8 mouse cellular contexts compared by ENCODE assay signal in the genomic region with DNA sequence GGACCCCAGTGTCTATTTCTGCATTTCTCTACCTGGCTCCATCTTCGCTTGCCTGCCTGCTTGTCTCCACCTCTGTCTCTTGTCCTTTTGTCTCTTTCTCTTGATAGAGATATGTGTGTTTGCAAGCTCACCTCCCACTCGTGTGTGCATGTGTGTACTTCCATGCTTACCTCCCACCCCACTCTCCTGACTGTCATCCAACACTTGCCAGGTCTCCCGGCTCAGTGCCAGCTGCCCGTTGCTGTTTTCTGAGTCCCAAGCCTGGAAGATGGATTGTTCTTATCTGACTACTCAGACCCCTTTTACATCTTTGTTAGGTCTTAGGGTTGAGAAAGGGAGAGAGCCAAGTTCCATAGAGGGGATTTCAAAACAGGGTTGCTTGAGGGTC. TPM values are rescaled to one million over a fixed set of nuclear protein-coding genes. Genes with fewer than 3 reads are reported as not detected.
DNase-seq lines count a peak whose midpoint lies in the region; ATAC-seq and TF ChIP-seq lines count a peak whose summit lies in the region.

No protein-coding gene starts in this region.

- intact Hi-C loops in gastrocnemius, postnatal 14 days (cut with DNase I; ENCODE audit: low total_unique reads): loop anchor here (5.0 kb wide), 1 partner anchor 45 kb away; a partner anchor contains a TSS

- no peak for DNase-seq in lung, embryonic 14.5 days
- no peak for DNase-seq in lung, postnatal 25 days (ENCODE audit: low spot score)
- peak; percentile 39 for DNase-seq in brain, adult 2 months (ENCODE audit: low read depth, low spot score)
- peak; percentile 6 for DNase-seq in lung, postnatal 10 days
- no peak for DNase-seq in embryo, embryonic 9.5 days (ENCODE audit: extremely low spot score)
- no peak for DNase-seq in gastrocnemius, postnatal 14 days

- peak overlapping the region; percentile 96 for H3K4me3 ChIP-seq in lung, embryonic 14.5 days (ENCODE audit: low read depth, low read length)
- peak overlapping the region; percentile 96 for H3K4me3 ChIP-seq in forebrain, embryonic 16.5 days (replicated peaks; ENCODE audit: low read length)
- H3K4me3 ChIP-seq in kidney, embryonic 16.5 days (ENCODE audit: low read length): peak overlapping the region; percentile 83

- peak overlapping the region; percentile 95 for H3K9ac ChIP-seq in lung, embryonic 14.5 days
- H3K9ac ChIP-seq in forebrain, embryonic 16.5 days (replicated peaks; ENCODE audit: low read depth, low read length): peak overlapping the region; percentile 98
- peak overlapping the region; percentile 89 for H3K9ac ChIP-seq in kidney, embryonic 16.5 days (replicated peaks; ENCODE audit: low read length)

- TF ChIP-seq CTCF in lung, embryonic 14.5 days (IDR thresholded peaks at IDR 0.05; ENCODE audit: low read depth): no peak

- H3K4me2 ChIP-seq in lung, embryonic 14.5 days: peak overlapping the region; percentile 94
- peak overlapping the region; percentile 86 for H3K4me2 ChIP-seq in forebrain, embryonic 16.5 days (ENCODE audit: low read length)
- H3K4me2 ChIP-seq in kidney, embryonic 16.5 days (replicated peaks; ENCODE audit: low read depth, low read length): peak overlapping the region; percentile 97

- no peaks in the 10 kb centered on the region for H3K36me3 ChIP-seq in lung, embryonic 14.5 days (ENCODE audit: insufficient read depth)
- H3K36me3 ChIP-seq in forebrain, embryonic 16.5 days (ENCODE audit: control insufficient read depth, insufficient read depth): no peaks in the 10 kb centered on the region
- no peaks in the 10 kb centered on the region for H3K36me3 ChIP-seq in kidney, embryonic 16.5 days (ENCODE audit: insufficient read depth, low read length)

- H3K27me3 ChIP-seq in lung, embryonic 14.5 days (ENCODE audit: insufficient read depth, low read length): no peaks in the 10 kb centered on the region
- H3K27me3 ChIP-seq in forebrain, embryonic 16.5 days (replicated peaks; ENCODE audit: control insufficient read depth, insufficient read depth, low read length): no peaks in the 10 kb centered on the region
- no peaks in the 10 kb centered on the region for H3K27me3 ChIP-seq in kidney, embryonic 16.5 days (ENCODE audit: insufficient read depth, low read length)

- no peak for ATAC-seq in lung, embryonic 14.5 days (ENCODE audit: insufficient read depth)
- no peak; the same call in 1 of the 2 replicates for ATAC-seq in forebrain, embryonic 16.5 days
- no peak for ATAC-seq in kidney, embryonic 16.5 days (ENCODE audit: low FRiP score, low TSS enrichment)

- peaks cover 6% of the 10 kb centered on the region; the same call in 1 of the 2 replicates for H3K4me1 ChIP-seq in lung, embryonic 14.5 days (ENCODE audit: insufficient read depth)
- H3K4me1 ChIP-seq in forebrain, embryonic 16.5 days (replicated peaks; ENCODE audit: control insufficient read depth, insufficient read depth, low read length): peaks cover 26% of the 10 kb centered on the region
- peaks cover 20% of the 10 kb centered on the region for H3K4me1 ChIP-seq in kidney, embryonic 16.5 days (ENCODE audit: insufficient read depth, low read length)

- no peaks in the 10 kb centered on the region for H3K9me3 ChIP-seq in lung, embryonic 14.5 days (ENCODE audit: low read depth, low read length)
- H3K9me3 ChIP-seq in forebrain, embryonic 16.5 days (ENCODE audit: control insufficient read depth, low read length): no peaks in the 10 kb centered on the region
- no peaks in the 10 kb centered on the region for H3K9me3 ChIP-seq in kidney, embryonic 16.5 days (ENCODE audit: low read length)

- 16% methylated on average over 4 of the region's 4 CpGs for WGBS in lung, embryonic 14.5 days
- WGBS in forebrain, embryonic 16.5 days: 18% methylated on average over 4 of the region's 4 CpGs
- WGBS in kidney, embryonic 16.5 days: 10% methylated on average over 4 of the region's 4 CpGs

- peak overlapping the region; percentile 94; the same call in 1 of the 2 replicates for H3K27ac ChIP-seq in lung, embryonic 14.5 days (ENCODE audit: low read depth)
- H3K27ac ChIP-seq in forebrain, embryonic 16.5 days (ENCODE audit: low read length): no peak overlapping the region
- H3K27ac ChIP-seq in kidney, embryonic 16.5 days (ENCODE audit: low read length): no peak overlapping the region

RNA-seq across cellular contexts. Expression of a gene that starts 1.6 kb away (rescaled TPM):
- polyA plus RNA-seq in lung, embryonic 14.5 days (2014; fragmentation: Nextera tagmentation; extraction: Ambion mirVana): 16.0 and 17.1 TPM in 2 replicates
- 13.6 and 16.0 TPM in 2 replicates for polyA plus RNA-seq in forebrain, embryonic 16.5 days (2015; fragmentation: Nextera tagmentation; extraction: Ambion mirVana)
- polyA plus RNA-seq in kidney, embryonic 16.5 days (2015; fragmentation: Nextera tagmentation; extraction: Ambion mirVana): 10.3 and 12.1 TPM in 2 replicates
- 10 to 100 TPM; 25.8 to 29.9 TPM for total RNA-seq in gastrocnemius, postnatal 14 days (2021)

RNA-seq across cellular contexts. Expression of a gene that starts 42.6 kb away (rescaled TPM):
- polyA plus RNA-seq in lung, embryonic 14.5 days (2014; fragmentation: Nextera tagmentation; extraction: Ambion mirVana): 61.5 and 61.7 TPM in 2 replicates
- polyA plus RNA-seq in forebrain, embryonic 16.5 days (2015; fragmentation: Nextera tagmentation; extraction: Ambion mirVana): 77.2 and 95.8 TPM in 2 replicates
- polyA plus RNA-seq in kidney, embryonic 16.5 days (2015; fragmentation: Nextera tagmentation; extraction: Ambion mirVana): 41.4 and 47.1 TPM in 2 replicates
- 1 to 10 TPM; 2.6 to 3.8 TPM for total RNA-seq in gastrocnemius, postnatal 14 days (2021)

RNA-seq across cellular contexts. Expression of a gene that starts 46.2 kb away (rescaled TPM):
- polyA plus RNA-seq in lung, embryonic 14.5 days (2014; fragmentation: Nextera tagmentation; extraction: Ambion mirVana): 71.4 and 73.3 TPM in 2 replicates
- polyA plus RNA-seq in forebrain, embryonic 16.5 days (2015; fragmentation: Nextera tagmentation; extraction: Ambion mirVana): 62.9 and 66.5 TPM in 2 replicates
- 36.1 and 59.0 TPM in 2 replicates for polyA plus RNA-seq in kidney, embryonic 16.5 days (2015; fragmentation: Nextera tagmentation; extraction: Ambion mirVana)
- total RNA-seq in gastrocnemius, postnatal 14 days (2021): 100 to 1,000 TPM; 112 to 120 TPM

Comparison
In these comparisons a context has a peak if more than half of its experiments do, and no peak if none do; other contexts are left out.
1. DNase-seq: peak in brain, adult 2 months (single experiment) and lung, postnatal 10 days (single experiment); none in lung, embryonic 14.5 days (single experiment), lung, postnatal 25 days (single experiment), embryo, embryonic 9.5 days (single experiment) and gastrocnemius, postnatal 14 days (single experiment).
2. Peak in every context shown above with its lines, with median percentiles within 50 percentile points of each other: H3K4me2 ChIP-seq, H3K4me3 ChIP-seq and H3K9ac ChIP-seq.